Mouse (Mus musculus) megakaryocyte progenitor cell, adult 5-6 weeks (primary cell): Measurements from ENCODE around the gene Gpatch11. TPM values are rescaled to one million over a fixed set of nuclear protein-coding genes. Genes with fewer than 3 reads are reported as not detected.
"Not testable (repeated sequence)": the region's sequence is repeated elsewhere in the genome, so short reads cannot be mapped to it uniquely, and the experiment has no call there.

Experiments used
- ATAC-seq: replicated peaks from 2 replicates; pipeline ENCODE4 v1.8.0; 2016; ENCODE audit warnings: mild to moderate bottlenecking, moderate TSS enrichment, inconsistent platforms; ENCODE audit not compliant: poor library complexity
- total RNA-seq, 2 experiments: library from RNA; stranded (forward) in 1 of 2; stranded (reverse) in 1 of 2; fragments of 157-497, 149-512 nt in 1 of 2; fragments of 200-1000 nt in 1 of 2; gene quantifications; 2 replicates each; pipeline versions ENCODE4 v1.2.3 to v1.2.4; 2015 to 2017

The Gpatch11 gene
- 16.2 and 30.3 TPM in 2 replicates for total RNA-seq (2015)
- 27.9 and 31.7 TPM in 2 replicates for total RNA-seq (2017)

DNA sequence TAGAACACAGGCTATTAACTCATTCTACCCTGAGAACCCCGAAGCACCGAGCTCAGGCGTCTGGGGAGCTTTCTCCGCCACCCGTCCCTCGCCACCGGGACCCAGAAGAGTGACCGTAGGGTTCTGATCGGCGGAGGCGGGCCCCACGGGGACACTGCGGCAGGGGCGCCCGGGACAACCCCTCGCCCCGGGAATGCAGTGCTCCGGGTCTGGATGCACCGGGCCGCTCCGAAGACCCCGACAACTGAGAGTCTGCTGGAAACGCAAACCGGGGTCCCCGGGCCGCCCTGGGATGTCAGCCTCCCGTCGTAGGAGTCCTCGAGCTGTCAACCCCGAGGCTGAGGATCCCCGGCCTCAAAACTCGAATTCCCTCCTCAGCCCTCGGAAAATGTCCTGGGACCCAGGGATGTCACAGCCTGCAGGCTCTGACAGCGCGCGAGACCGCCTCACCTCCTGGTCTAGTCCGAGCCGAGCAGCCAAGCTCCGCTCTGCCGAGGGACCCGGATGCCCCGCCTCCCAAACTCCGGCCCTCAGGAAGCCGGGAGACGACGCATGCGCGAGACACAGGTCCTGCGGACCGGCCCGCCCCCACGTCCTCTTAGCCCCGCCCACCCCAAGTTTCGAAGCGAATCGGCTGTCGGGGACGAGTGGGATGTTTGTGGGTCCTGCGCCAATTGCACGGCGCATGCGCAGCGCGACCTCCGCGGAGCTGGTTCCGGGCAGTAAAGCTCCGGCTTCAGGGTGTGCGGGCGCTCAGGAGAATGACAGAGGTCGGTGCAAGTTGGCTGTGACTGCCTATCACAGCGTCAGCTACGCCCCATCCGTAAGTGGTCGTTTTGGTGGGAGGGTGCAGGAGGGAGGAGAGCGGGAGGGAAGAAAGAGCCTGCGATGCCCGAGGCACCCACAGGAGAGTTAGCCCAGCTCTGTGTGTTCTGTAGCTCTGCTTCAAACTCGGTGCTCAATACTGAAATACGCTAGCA lies at the start of gene Gpatch11, which contains the start of gene Heatr5b:
Gene Gpatch11, plus strand, starts transcription at position 712 of the 980 bp plus-strand sequence.
Gene Heatr5b, minus strand, starts transcription at position 509 of the 980 bp plus-strand sequence.
- ATAC-seq, result peak; percentile 88

DNA sequence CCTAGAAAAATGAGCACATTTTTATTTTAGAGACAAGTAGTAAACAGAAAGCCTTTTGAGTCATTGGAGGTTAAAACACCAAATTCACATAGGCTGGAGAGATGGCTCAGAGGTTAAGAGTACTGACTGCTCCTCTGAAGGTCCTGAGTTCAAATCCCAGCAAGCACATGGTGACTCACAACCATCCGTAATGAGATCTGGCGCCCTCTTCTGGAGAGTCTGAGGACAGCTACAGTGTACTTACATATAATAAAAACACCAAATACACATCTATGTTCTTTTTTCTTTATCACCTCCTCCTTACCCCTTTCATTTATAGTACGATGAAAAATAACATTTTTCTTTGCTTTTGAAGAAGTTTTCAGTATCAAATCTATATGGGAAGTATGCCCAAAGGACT lies 47.1 kb upstream of the Gpatch11 start:
- ATAC-seq, result not testable (repeated sequence)

DNA sequence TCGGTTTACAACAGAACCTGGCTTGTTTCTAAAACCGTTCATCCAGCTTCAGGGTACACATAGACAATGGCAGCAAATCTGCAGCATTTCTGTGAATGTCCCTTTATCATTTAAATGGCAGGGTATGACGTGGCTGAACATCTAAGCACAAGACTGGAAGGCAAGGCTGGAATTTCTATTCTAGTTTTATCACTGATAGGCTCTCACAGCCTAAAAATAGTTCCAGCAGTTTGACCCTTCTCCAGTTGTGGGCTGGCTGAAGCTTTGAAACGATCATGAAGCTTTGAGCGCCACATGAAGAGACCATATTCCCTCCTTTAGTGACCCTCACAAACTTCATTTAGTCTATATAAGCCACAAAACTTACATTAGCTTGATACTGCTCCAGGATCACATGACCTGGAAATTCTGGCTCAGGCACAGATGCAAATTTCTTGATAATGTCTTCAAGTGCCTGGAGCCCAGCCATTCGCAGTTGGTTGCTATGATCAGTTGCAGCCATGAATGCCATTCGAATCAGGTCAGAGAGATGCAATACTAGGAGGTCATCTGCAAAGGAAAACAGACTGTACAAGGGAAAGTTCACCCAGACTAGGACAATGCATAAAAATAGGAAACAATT lies 44.2 kb upstream of the Gpatch11 start:
- no peak for ATAC-seq

DNA sequence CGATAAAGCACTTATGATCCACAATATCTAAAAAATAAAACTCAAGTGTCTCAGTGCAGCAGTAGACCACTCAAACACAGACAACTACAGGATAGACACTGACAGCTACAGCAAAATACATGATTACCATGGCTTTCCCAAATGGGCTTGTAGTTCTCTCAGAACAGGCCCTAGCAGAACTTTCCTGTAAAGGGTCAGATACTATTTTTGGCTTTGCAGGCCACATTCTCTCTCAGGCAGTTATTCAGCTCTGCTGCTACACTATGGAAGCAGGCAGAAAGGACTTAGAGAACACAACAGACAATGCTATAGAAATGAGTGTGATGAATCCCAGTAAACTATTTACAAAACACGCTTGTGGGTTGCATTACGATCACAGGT lies 43.7 kb upstream of the Gpatch11 start:
- no peak for ATAC-seq

DNA sequence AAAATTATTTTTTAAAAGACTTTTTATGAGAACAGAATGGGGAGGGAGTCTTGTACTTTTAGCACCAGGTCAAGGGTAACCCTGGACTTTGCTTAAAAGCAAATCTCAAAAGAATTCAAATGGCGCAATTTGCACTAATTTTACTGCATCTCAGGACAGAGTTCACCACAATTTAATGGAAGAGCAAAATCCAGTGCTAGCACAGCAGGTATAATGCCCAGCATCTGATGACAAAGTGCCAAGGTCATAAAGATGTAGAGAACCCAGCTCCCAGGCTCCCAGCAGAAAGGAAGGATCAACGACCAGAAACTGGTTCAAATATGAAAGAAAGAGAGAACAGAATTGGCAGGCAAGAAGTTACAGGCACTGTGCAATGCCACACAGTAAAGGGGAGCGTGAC lies 43.2 kb upstream of the Gpatch11 start:
- no peak for ATAC-seq

DNA sequence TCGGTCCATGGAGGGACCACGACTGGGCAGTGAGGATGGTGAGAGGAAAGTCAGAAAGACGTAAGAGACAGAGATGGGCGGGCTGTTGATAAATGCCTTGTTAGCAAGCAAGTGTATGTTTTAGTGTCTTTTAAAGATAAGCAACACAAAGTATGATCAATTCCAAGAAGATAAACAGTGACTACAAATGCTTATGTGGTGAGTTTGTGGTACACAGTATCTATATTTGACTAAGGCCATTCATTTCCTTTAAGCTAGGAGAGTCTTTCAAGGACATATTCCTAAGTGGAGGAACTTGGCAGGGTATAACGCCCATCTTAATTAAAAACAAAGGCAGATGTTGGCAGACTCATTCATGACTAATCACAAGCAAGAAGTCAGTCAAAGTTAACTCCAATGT lies 41.0 kb upstream of the Gpatch11 start:
- ATAC-seq, result peak; percentile 91

DNA sequence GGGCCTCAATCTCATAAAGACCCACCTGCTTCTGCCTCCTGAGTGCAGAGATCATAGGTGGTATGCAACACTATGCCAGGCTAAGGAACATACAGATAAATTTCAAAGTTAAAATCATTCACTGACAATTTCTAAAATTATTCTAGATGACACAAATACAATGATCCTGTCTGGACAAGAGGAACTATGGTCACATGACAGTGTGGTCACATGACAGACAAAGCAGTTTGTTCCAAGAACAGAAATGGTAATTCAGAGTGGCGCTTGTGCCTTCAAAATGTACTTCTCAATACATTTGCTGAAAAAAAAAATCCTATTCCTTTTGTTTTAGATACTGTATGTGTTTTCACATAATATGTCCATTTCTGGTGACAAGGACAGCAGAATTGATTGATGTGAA lies 38.1 kb upstream of the Gpatch11 start:
- no peak for ATAC-seq

DNA sequence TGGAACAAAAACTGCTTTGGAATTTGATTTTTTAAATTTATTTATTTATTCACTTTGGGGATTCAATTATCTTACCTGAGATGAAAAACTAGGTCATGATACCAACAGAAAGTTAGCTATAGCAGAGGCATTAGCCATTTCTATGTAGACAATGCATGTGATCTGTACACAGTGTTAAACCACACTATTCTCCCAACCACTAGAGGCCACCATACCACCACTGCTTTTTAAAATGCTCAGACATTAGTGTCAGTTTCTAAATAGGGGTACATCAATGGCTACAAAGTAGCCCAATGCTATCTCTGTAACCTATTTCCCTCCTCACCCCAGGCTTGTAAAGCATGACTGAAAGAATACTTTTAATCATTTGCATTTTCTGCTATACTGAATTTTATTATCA lies 26.3 kb upstream of the Gpatch11 start:
- ATAC-seq, result peak; percentile 88

DNA sequence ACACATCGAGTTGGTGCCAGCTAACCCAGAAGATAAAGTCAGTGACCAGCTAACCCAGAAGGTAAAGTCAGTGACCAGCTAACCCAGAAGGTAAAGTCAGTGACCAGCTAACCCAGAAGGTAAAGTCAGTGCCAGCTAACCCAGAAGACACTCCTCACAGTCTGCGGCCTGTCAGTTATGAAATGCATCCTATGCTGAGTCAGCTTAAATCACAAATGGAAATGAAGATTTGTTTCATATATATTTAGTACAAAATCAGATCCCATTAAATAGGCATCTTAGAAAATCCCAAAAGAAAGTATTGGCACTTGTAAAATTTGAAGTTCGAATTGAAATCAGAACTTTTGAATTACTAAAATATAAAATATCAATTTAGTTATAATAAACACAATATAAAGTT lies 25.8 kb upstream of the Gpatch11 start:
- ATAC-seq, result no peak

DNA sequence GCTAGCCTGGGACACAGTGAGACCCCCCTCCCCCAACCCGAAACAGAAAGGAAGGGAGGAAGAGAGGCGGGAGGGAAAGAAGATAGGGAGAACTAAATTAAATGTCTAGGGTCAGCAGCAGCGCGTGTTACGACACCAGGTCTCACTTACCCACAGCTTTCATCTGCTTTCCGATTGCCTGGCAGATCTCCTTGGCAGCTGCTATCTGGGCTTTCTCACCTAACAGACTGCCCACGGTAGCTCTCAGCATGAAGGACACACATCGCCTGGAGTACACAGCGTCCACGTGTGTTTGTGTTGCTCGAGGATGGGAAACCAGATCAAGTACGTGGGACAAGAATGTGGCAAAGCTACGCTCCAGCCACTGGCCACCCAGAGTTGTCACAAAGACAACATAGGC lies 11.0 kb upstream of the Gpatch11 start:
- ATAC-seq, result no peak

DNA sequence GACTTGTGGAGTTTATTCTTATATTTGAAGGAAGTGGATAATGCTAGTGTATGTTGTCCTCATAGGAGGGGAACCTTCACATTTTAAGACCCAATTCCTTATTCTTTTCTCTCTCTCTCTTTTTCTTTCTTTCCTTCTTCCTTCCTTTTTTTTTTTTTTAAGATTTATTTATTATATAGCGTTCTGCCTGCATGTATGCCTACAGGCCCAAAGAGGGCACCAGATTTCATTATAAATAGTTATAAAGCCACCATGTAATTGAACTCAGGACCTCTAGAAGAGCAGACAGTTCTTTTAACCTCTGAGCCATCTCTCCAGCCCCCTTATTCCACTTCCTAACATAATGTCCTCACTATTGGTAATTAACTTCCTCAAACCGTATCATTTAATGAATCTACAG lies 689 bp downstream of the Gpatch11 start:
- 0 out of 2 replicates have a peak, but pooled peaks have one; percentile 12 for ATAC-seq

DNA sequence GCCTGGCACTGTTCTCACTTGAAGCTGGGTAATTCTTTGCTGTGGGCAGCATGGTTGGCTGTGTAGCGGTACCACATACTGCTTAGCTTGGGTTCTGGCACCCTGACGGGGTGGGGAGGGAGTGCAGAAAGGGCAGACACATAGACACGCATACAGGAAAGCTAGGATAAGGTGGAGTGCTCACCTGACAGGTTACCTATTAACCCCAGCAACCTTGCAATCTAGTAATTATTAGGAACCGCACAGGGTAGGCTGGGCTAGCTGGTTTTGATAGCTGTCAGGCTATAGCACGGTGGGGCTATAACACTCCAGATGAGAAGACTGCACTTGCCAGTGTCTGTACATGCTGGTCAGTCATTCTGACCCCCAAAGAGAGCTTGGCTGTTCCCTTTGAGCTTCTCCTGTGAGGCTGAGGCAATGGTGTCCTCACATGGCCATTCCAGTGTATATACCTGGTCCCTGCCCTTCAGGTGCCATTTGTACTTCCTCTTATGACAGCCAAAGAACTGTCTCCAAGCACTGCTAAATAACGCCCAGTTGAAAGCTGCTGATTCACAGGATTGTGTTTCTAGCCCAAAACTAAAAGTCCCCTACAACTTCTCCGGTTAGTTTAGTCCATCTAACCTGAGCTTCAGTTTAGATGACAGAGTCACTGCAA lies 7.0 kb downstream of the Gpatch11 start:
- no peak for ATAC-seq

DNA sequence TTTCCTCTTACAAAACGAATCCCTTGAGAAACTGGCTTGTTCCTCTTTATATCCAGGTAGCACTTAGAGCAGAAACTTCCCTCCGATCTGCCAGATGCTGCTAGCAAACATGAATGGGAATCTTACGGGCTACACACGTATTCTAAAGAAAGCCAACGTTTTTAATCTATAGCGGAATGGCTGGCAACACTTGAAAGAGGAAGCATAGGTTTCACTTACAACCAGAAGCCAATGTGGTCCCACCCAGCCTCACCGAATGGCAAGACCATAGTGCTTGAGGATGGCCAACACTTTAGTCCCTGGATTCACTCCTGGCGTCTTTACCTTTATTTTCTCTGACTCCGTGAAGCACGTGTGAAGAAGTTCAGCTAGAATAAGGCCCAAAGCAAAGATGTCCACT lies 20.9 kb downstream of the Gpatch11 start:
- ATAC-seq, result no peak

DNA sequence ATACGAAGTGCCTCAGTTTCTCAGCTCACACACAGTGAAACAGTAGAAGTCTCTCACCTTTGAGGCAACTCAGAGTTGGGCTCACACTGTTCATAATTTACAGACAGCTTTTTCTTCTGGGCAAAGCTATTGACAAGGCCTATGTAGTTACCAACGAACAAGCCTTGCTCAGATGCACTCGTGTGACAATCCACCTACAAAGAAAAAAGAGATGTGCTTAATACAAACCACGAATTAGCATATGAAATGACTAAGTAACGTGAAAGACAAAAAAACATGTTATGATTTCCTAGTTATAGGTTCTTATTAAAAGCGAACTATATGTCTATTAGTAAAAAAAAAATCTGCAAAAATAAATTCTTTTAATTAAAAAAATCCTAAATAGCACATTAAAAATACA lies 38.5 kb downstream of the Gpatch11 start:
- ATAC-seq, result no peak

DNA sequence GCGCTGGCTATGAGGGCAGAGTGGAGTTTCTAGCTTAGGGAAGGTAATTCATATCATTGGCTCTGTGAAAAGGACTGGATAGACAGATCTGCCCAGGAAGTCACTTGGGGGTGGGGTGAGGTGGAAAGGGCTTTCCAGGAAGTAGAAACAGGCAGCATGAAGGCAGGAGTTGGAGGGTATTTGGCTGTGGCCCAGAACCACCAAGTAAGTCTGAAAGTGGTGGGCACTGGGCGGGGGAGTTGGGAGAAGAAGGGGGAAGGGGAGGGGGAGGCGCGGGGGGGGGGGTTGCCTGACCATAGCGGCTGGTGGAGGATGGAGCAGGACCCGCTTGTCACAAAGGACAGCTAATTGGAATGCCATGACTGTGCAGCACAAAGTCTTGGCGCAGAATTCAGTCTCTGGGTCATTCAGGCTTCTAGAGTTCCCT lies 46.5 kb downstream of the Gpatch11 start:
- peak; percentile 49 for ATAC-seq

DNA sequence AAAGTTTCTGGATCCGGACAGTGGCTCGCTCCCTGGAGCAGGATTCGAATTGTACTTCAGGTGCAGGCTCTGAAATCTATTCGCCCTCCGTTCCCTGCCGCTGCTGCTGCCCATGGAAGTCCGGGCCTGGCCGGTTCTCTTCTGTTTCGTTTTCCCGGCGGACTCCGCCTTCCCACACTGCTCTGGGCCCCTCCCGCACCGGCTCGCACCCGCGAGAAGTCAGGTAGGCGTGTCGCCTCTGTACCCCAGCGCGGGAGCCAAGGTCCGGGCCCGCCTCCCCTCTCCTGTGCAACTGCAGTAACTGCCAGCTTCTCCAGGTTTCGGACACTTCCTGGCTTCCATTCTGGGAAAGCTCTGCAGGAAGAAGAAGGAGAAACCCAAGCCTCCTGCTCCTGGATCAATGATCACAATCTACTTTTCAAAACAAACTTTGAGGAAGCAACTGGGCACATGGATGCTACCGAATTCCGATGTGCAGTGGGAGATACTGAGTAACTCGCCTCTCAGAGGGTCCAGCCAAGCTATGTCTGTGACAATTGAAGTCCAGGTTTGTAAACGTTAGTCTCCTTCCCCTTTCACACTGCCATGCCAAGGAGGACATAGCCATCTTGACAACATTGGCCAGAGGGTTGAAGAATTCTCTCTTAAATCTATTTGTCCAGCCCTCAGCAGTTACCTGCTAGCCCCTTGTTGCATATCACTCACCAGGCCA lies 47.2 kb downstream of the Gpatch11 start, which contains the start of gene Eif2ak2:
Gene Eif2ak2, minus strand, starts transcription at position 173 of the 712 bp plus-strand sequence.
- ATAC-seq, result peak; percentile 98

DNA sequence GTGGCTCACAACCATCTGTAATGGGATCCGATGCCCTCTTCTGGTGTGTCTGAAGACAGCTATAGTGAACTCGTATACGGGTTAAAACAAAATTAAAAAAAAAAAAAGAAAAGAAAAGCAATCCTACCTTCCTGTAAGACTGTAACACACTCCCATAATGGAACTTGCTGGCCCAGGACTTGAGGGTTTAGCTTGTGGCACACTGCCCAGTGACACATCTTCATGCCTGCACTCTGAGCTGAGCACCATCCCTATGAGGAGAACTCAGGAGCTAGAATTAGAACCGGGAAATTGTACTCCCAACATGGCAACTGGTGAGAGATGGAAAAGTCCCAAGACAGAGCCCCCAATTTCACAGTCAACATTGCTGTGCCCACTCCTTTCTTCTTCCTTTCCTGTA lies 47.9 kb downstream of the Gpatch11 start:
- no peak for ATAC-seq

DNA sequence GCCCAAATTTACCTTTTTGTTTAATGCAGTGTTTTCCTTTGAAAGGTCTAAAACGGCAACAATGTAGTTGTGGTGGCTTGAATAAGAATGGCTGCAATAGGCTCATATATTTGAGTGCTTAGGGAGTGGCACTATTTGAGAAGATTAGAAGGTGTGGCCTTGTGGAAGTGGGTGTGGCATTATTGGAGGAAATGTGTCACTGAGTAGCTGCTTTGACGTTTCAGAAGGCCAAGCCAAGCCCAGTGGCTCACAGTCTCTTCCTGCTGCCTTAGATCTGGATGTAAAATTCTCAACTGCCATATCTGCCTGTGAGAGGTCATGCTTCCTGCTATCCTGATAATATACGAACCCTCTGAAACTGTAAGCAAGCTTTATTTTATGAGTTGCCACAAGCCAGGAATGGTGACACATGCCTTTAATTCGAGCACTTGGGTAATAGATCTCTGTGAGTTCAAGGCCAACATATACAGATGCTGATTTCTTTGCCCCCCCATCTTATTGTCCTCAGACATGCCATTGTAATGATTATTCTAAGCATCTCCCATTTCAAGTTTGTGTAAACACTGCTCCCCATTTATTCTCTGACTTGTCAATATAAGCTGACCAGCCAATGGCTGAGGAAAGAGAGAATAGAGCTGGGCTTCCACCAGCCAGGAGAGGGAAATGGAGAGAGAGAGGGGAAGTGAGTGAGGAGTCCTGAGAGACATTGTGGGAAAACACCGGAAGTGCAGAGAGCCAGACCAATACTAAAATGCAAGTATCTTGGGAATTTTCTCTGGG lies 50.1 kb downstream of the Gpatch11 start:
- ATAC-seq, result no peak

DNA sequence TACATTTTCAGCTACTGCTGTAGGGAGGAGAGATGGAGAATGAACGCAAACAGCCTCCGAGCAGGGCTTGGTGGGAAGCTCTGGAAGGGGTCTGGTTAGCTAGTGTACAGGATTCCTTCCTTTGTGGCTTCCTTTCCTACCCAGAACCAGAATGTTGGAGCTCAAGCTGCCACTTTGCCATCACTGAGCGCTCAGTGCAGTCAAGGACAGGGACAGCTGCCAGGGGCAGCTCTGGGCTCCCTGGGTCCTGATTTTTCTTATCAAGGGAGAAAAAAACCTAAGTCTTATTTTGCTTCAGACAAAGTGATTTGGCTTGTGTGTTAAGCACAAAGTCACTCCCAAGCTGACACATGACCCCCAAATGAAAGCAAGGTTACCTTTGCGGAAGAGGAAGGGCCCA lies 53.2 kb downstream of the Gpatch11 start:
- no peak for ATAC-seq

DNA sequence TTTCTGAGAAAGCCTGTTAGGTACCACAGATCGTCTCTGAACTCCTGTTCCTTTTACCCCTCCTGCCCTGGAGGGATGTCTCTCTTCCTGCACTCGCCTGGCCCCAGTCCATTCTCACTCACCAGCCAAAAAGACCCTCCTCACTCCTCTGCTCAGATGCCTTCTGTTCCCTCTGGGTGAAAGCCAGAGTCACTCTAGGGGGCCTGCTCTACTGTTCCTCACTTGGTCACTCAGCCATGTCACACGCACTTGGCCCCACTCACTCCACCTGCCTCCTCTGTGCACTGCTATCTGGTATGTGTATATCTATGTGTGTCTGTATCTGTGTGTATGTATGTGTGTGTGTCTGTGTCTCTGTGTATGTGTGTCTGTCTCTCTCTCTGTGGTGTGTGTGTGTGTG lies 53.8 kb downstream of the Gpatch11 start:
- no peak for ATAC-seq
